ENCODE assay signal across 8 mouse cellular contexts in genomic region chr12:100187013-100187755, GRCm38 (mm10). TPM values are rescaled to one million over a fixed set of nuclear protein-coding genes. Genes with fewer than 3 reads are reported as not detected.
DNase-seq lines count a peak whose midpoint lies in the region; ATAC-seq lines count a peak whose summit lies in the region.

No protein-coding gene starts in this region.

- no peaks in the 10 kb centered on the region for H3K27me3 ChIP-seq in hindbrain, embryonic 10.5 days (ENCODE audit: insufficient read depth, poor library complexity, severe bottlenecking)

- no peaks in the 10 kb centered on the region for H3K36me3 ChIP-seq in hindbrain, embryonic 10.5 days

- WGBS in hindbrain, embryonic 10.5 days: under 1% methylated on average over 52 of the region's 52 CpGs

- ATAC-seq in frontal cortex, adult (ENCODE audit: low TSS enrichment): peak; percentile 93

- peak; percentile 97 for DNase-seq in MN1 (ENCODE audit: low spot score)
- peak; percentile 100 for DNase-seq in cerebellum, adult 9-10 months
- peak; percentile 99 for DNase-seq in hindbrain, embryonic 10.5 days (ENCODE audit: low spot score)
- peak; percentile 98 to 99 for DNase-seq in layer of hippocampus, postnatal 10 days (ENCODE audit: low spot score in 2 of 2)
- peak; percentile 99 for DNase-seq in lung, postnatal 10 days
- peak; percentile 99 for DNase-seq in ovary, postnatal 36 days (ENCODE audit: low spot score)
- DNase-seq in thymus, postnatal 25 days: peak; percentile 98

- peak overlapping the region; percentile 75 for H3K4me3 ChIP-seq in hindbrain, embryonic 10.5 days

- peak overlapping the region; percentile 99 for H3K27ac ChIP-seq in hindbrain, embryonic 10.5 days

- H3K9me3 ChIP-seq in hindbrain, embryonic 10.5 days: no peaks in the 10 kb centered on the region; the same call in 1 of the 2 replicates

- H3K4me1 ChIP-seq in hindbrain, embryonic 10.5 days (replicated peaks): peaks cover 22% of the 10 kb centered on the region

RNA-seq across cellular contexts. Expression of gene Calm1, which starts 12.1 kb away (rescaled TPM):
- polyA plus RNA-seq in hindbrain, embryonic 10.5 days (2016; fragmentation: Nextera tagmentation; extraction: Ambion mirVana): 1,379 and 1,527 TPM in 2 replicates
- total RNA-seq in layer of hippocampus, postnatal 10 days (2021): 1,000 to 10,000 TPM; 1,868 to 2,057 TPM

RNA-seq across cellular contexts. Expression of gene Nrde2, which starts 27.7 kb away (rescaled TPM):
- 12.7 and 13.2 TPM in 2 replicates for polyA plus RNA-seq in hindbrain, embryonic 10.5 days (2016; fragmentation: Nextera tagmentation; extraction: Ambion mirVana)
- total RNA-seq in layer of hippocampus, postnatal 10 days (2021): 10 to 100 TPM; 17.1 to 19.0 TPM

Comparison
In these comparisons a context has a peak if more than half of its experiments do, and no peak if none do; other contexts are left out.
1. Peak in every context shown above with its lines: DNase-seq, ATAC-seq, H3K4me3 ChIP-seq and H3K27ac ChIP-seq.